Mouse (Mus musculus) granulocyte monocyte progenitor cell, adult 5-6 weeks (primary cell): Measurements from ENCODE around the gene Tiprl. TPM values are rescaled to one million over a fixed set of nuclear protein-coding genes. Genes with fewer than 3 reads are reported as not detected.

Source experiments
- ATAC-seq: replicated peaks from 2 replicates; pipeline ENCODE4 v1.8.0; 2016; ENCODE audit warnings: mild to moderate bottlenecking, moderate TSS enrichment, inconsistent platforms; ENCODE audit not compliant: poor library complexity, severe bottlenecking
- total RNA-seq, 2 experiments: library from RNA; stranded (forward) in 1 of 2; stranded (reverse) in 1 of 2; fragments of 200-712, 200-1000 nt in 1 of 2; fragments of >200 nt in 1 of 2; fragmentation: Nextera tagmentation in 1 of 2; gene quantifications; 2 replicates each; pipeline ENCODE4 v1.2.3; 2014 to 2017

Tiprl gene
- total RNA-seq (2014; fragmentation: Nextera tagmentation) (18.6 and 36.5 TPM in 2 replicates), total RNA-seq (2017) (58.2 and 107 TPM in 2 replicates)

- peak; percentile 96 for ATAC-seq
Measured at GRCm38 (mm10) chr1:165236321-165237298, at the start of gene Tiprl. Tiprl (minus strand) TSS chr1:165236996.

DNA sequence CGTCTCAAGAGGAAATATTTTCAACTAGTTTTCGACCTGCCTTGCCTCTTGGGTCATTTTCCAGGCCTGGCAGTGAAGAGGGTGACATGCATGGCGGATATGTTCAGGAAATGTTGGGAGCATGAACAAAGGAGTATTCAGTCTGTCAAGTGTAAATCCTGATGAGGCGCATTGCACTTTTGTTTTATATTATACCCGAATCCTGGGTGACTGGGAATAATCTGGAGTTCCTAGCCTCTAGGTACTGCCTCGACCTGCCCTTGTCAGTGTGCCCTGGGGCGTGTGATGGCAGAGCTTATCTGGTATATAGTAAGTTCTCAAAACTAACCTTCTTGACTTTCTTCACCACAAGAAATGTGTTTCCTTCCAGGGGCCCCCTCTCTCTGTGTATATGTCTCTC, 47.3 kb upstream of the Tiprl start:
- no peak for ATAC-seq

DNA sequence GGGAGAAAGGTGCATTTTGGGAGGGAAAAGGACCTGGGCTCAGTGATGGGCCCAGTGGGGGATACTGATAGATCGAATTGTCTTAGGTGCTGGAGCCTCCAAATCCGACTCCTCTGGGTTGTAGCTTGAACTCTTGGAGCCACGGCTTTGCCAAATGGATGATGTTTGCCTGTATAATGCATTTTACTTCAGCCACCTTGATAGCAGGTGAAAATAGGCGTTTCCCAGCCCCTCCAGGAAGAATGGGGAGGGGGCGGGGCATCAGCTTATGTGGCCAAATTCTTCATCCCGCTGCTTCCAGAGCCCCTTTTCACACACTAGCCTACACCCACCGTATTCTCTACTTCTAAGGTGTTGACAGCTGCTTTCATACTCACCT, 46.2 kb upstream of the Tiprl start:
- no peak for ATAC-seq

- ATAC-seq = peak; percentile 34
Measured at GRCm38 (mm10) chr1:165282222-165282966, 45.6 kb upstream of the Tiprl start.

- peak; percentile 79 for ATAC-seq
Measured at GRCm38 (mm10) chr1:165281351-165282221, 44.8 kb upstream of the Tiprl start.

DNA sequence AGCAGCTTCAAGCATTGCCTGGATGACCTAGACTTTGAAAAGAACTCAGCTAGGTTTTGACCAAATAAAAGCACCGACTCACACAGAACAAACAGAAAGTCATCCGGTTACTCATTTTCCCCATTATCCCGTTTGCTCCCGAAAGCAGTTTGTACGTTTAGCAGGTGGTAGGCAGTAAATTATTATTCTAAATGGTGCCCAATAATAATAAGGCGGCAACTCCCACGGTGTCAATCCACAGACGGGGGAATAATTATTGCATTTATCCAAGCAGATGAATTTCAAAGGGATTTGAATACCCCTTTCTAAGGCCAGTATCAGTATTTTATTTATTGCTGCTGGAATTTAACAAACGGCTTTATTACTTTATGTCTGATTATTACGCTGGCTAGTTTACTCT, 43.9 kb upstream of the Tiprl start:
- no peak for ATAC-seq

- no peak for ATAC-seq
Measured at GRCm38 (mm10) chr1:165274946-165275345, 38.1 kb upstream of the Tiprl start.

DNA sequence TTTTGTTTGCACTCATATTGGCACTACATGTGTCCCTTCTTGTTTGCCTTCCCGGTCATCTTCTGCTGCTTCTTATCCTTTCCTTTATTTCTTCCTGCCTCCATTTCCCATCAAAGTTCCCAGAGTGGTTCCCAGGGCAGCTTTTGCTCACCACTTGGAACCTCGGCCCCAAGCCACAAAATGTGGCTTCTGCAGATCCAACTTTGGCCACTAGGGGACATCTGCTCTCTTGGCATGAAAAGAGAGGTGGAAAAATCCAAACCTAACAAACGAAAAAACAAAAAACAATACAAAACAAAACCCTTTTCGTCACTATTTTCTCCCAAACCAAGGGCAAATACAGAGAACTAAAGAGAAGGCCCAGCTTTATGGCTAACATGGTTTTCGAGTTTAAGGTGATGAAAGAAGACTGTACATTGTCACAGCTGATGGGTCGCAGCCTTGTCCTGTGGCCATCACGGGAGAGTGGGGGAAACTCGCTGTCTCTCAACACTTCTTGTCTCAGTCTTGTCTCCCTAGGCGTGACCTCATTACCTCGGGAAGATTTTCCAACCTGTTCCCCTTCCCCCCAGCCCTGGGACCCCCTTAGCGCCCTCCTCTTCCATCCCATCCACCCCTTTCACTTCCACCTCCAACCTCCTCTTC, 15.4 kb upstream of the Tiprl start:
- peak; percentile 77; the same call in 1 of the 2 replicates for ATAC-seq

- ATAC-seq = no peak
Measured at GRCm38 (mm10) chr1:165250546-165250945, 13.8 kb upstream of the Tiprl start.

DNA sequence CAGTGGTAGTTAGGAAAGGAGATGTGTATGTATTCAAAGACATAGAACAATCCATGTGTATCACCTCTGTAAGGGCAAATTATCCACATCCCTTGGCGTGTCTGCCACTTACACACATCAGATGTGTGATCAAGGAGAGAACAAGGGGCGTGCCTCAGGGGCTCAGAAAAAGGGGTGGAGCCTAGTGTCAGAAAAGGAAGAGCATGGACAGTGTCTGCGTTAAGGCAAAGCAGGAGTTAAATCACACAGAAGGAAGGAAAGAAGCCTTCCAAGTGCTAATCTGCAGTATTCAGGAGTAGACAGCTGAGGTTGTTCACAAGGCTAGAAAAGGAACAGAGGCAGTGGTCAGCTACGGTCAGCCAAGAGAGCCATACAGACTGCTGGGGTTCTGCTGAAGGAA, 12.0 kb upstream of the Tiprl start:
- peak; percentile 48; the same call in 1 of the 2 replicates for ATAC-seq

DNA sequence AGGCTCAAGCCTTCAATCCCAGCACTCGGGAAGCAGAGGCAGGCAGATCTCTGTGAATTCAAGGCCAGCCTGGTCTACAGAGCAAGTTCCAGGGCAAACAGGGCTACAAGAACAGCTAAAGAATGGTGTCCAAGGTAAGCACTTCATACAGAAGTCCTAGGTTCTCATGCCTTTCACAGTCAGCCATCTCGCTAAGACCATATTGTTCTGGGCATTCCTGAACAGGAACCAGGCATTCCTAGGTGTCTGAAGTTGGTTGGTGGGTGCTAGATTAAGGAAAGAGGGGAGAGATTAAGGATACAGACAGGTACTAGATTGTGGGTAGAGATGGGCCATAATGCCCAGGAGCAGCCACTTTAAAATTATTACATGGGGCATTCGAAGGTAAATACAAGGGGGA, 11.0 kb upstream of the Tiprl start:
- ATAC-seq = no peak

- ATAC-seq = no peak
Measured at GRCm38 (mm10) chr1:165247085-165247484, 10.3 kb upstream of the Tiprl start.

DNA sequence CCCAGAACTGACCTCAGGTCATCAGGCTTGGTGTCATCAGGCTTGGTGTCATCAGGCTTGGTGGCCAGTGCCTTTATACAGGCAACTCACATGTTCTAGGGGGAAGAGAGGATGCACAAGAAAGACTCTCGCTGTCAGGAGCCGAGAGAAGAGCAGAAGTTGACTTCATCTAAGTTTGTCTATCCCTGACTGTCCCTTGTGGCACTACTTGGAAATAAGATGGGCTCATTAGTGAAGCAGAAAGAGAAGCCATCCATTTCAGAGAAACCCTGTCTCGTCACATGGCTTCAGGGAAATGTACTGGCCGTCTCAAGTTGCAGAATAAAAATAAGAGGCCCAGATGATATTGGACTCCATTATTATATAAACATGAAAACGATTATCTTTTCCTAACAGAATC, 9.8 kb upstream of the Tiprl start:
- no peak for ATAC-seq

DNA sequence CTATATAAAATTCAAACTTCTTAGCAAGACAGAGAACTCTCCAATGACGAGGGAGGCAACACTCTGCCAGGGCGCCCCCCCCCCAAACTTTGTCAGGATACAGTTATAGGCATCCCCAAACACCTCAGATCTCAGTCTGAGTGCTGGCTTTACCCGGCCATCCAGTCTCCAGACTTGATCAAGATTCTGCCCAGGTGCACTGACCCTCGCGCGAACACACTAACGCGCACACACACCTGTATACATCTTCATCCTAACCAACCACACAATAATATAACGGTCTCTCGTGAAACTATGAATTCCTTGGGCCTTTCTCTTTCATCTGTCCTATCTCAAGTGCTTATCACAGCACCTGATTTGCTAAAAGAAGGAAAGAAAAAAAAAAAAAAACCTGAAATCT, 950 bp downstream of the Tiprl start:
- ATAC-seq = no peak

DNA sequence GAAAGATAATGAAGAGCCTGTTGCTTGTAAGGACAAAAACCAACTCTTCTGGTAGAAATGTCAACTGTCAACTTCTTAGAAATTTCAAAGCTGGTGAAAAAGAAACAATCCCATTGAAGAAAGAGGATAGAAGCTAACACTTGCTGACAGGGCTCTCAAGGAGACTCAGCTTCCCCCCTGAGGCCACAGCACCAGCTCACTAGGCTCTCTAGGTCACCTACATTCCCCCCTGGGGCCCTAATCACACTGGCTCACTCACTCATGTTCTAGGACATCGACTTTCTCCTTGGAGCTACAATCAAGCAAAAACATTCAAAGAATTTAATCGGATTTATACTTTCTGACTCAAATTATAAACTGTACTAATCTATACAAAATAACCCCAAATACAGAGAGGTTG, 3.0 kb downstream of the Tiprl start:
- no peak for ATAC-seq

- no peak for ATAC-seq
Measured at GRCm38 (mm10) chr1:165230691-165231090, 6.1 kb downstream of the Tiprl start.

- no peak for ATAC-seq
Measured at GRCm38 (mm10) chr1:165229577-165229976, 7.2 kb downstream of the Tiprl start.

DNA sequence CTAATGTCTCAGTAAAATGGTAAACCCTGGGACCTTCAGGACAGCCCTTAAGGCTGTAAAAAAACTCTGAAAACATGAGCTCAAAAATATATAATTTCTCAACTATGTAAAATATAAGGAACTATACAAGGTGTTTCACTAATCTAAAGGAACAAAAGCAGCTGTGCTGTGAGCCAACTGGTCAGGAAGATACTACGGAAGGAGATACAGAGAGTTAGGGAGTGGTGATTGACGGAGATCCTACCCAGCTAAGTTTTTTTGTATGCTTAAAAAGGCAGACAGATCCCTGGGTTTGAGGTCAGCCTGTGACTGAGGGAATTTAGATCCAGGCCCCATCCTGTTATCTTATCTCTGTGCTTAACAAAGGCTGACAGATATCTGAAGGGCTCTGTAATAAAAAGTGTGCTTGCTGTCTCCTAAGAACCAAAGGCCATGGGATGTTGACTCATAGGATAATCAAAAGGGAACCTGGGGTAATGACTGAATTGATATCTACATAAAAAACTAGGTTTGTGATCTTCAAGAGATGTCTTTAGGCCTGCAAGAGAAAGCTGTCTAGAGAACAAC, 19.7 kb downstream of the Tiprl start:
- no peak for ATAC-seq

DNA sequence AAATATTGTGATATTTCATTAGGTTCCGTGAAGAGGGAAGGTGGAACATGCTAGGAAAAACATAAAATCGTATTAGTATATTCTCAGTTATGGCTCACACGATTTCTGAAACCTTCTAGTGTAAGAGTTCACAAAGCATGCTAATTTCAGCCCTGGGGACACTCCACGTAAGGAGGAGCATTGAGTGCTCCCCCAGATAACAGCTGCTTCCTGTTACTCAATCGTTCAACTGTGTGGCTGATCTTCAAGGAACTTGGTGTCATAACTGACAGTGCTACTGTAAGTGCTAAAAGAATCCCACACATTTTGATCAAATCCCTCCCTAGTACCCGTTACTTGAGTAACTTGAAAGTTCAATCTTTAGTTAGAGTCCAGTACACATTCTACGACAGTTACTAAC, 21.0 kb downstream of the Tiprl start:
- peak; percentile 97 for ATAC-seq
